Mouse (Mus musculus) splenic B cell, adult 2 months (primary cell): ENCODE results near the gene Shd.

Experiments
- DNase-seq: peaks from one replicate; pipeline ENCODE4 v3.0.0-alpha.2; 2011; ENCODE audit warnings: low read depth, low spot score
- H3K27me3 ChIP-seq: 2 replicates; pipeline ENCODE4 v1.6.1; 2012; ENCODE audit warnings: mild to moderate bottlenecking, low read length, moderate library complexity, mixed read lengths; ENCODE audit not compliant: control insufficient read depth, poor library complexity, insufficient read depth, severe bottlenecking
- H3K36me3 ChIP-seq: 2 replicates; pipeline ENCODE4 v1.6.1; 2012; ENCODE audit warnings: mild to moderate bottlenecking, low read length, moderate library complexity, mixed read lengths; ENCODE audit not compliant: control insufficient read depth, poor library complexity, insufficient read depth, severe bottlenecking

The Shd gene

GRCm38 (mm10) chr17:55969560-55969959 lies 707 bp upstream of the Shd start:
- no peak for DNase-seq
- Histone ChIP-seq H3K36me3 (0 out of 2 replicates have a peak, but pooled peaks cover 1% of the 10 kb centered on the region), H3K27me3 (no peaks in the 10 kb centered on the region)

- DNase-seq, result no peak
- H3K36me3 ChIP-seq, result no peaks in the 10 kb centered on the region
- no peaks in the 10 kb centered on the region for H3K27me3 ChIP-seq
Observed at GRCm38 (mm10) chr17:55971453-55971852, 1.2 kb downstream of the Shd start.

GRCm38 (mm10) chr17:55976255-55976862 lies 6.1 kb downstream of the Shd start:
- no peaks in the 10 kb centered on the region for H3K36me3 ChIP-seq
- no peaks in the 10 kb centered on the region for H3K27me3 ChIP-seq
- peak; percentile 84 for DNase-seq

GRCm38 (mm10) chr17:55977301-55977700 lies 7.0 kb downstream of the Shd start:
- no peaks in the 10 kb centered on the region for H3K27me3 ChIP-seq
- no peaks in the 10 kb centered on the region for H3K36me3 ChIP-seq
- DNase-seq, result no peak

- Histone ChIP-seq H3K27me3 (no peaks in the 10 kb centered on the region), H3K36me3 (no peaks in the 10 kb centered on the region)
- DNase-seq, result no peak
Observed at GRCm38 (mm10) chr17:55986030-55986961, 16.0 kb downstream of the Shd start, which contains the start of gene Fsd1. Fsd1 (plus strand) TSS chr17:55986509.

- no peak for DNase-seq
- Histone ChIP-seq H3K36me3 (no peaks in the 10 kb centered on the region), H3K27me3 (no peaks in the 10 kb centered on the region)
Observed at GRCm38 (mm10) chr17:55990278-55990898, 20.1 kb downstream of the Shd start.

DNA sequence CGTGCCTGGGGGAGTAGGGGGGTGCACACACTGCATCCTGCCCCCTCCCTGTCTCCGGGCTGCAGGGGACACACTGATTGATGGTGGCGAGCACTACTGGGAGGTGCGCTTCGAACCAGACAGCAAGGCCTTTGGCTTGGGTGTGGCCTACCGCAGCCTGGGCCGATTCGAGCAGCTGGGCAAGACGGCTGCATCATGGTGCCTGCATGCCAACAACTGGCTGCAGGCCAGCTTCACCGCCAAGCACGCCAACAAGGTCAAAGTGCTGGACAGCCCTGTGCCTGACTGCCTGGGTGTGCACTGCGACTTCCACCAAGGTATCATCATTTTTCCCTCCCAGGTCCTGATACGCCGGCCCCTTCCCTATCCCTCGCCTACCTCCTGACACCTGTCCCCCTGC lies 25.7 kb downstream of the Shd start:
- Histone ChIP-seq H3K27me3 (no peaks in the 10 kb centered on the region; the same call in 1 of the 2 replicates), H3K36me3 (no peaks in the 10 kb centered on the region)
- no peak for DNase-seq

DNA sequence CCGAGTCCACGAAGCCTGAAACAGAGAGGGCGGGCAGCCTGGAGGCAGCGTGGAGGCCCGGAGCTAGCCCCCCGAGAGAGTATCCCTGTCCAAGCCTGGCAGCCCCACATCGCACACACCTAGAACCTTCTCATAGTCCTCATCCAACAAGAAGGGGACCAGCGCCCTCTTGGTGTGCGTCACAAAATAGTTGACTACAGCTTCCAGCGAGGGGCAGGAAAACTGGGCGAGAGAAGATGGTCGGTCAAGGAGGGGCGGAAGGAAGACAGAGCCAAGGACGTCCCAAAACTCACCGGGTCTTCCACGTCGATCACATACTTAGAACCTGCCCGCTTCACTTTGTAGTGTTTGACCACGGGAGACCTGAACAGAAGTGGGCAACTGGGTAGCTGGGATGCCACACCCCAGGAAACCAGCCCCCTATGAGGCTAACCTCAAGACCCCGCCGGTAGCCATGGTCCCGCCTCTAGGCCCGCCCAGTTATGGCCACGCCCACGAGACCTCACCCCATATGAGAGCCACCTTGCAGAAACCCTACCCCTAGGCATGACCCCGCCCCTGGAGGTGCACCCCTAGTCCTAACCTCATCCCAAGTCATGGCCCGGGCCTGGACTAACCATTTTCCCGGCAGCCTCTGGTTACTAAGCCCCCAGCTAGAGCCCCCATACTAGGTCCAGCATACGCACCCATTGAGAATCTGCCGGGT lies 29.7 kb downstream of the Shd start:
- no peaks in the 10 kb centered on the region; the same call in 1 of the 2 replicates for H3K27me3 ChIP-seq
- H3K36me3 ChIP-seq, result no peaks in the 10 kb centered on the region
- no peak for DNase-seq

DNA sequence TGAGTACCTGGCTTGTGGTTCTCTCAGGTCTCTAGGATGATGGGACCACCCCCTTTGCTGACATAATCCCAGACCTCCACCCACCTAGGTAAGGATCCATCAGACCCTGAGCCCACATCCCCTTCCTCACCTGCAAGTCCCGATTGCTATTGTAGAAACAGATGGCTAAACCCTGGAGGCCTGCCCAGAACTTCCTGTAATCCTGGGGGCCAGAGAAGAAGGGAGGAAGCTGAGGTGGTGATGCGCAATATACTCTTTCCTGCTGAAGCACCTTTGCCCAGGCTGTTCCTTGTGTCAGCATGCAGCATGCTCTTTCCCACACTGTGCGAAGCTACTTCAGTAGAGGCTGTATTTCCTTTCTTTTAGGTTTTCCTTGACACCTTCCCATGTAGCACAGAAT lies 32.7 kb downstream of the Shd start:
- DNase-seq, result no peak
- Histone ChIP-seq H3K36me3 (no peaks in the 10 kb centered on the region), H3K27me3 (no peaks in the 10 kb centered on the region; the same call in 1 of the 2 replicates)

- Histone ChIP-seq H3K27me3 (no peaks in the 10 kb centered on the region; the same call in 1 of the 2 replicates), H3K36me3 (no peaks in the 10 kb centered on the region)
- DNase-seq, result peak; percentile 89
Observed at GRCm38 (mm10) chr17:56005415-56006061, 35.3 kb downstream of the Shd start, which contains the start of the genes Stap2 and Mpnd. Stap2 (minus strand) TSS chr17:56005584. Mpnd (plus strand) TSS chr17:56005711.

- no peak for DNase-seq
- Histone ChIP-seq H3K27me3 (no peaks in the 10 kb centered on the region), H3K36me3 (0 out of 2 replicates have a peak, but pooled peaks cover 2% of the 10 kb centered on the region)
Observed at GRCm38 (mm10) chr17:56006956-56007355, 36.7 kb downstream of the Shd start.

- Histone ChIP-seq H3K36me3 (0 out of 2 replicates have a peak, but pooled peaks cover 2% of the 10 kb centered on the region), H3K27me3 (no peaks in the 10 kb centered on the region)
- no peak for DNase-seq
Observed at GRCm38 (mm10) chr17:56007444-56008355, 37.4 kb downstream of the Shd start.
